Mouse (Mus musculus) testis, adult 10 weeks (tissue): ENCODE measurements around the gene Slc22a13. TPM values are rescaled to one million over a fixed set of nuclear protein-coding genes. Genes with fewer than 3 reads are reported as not detected.

Experiments
- polyA plus RNA-seq: library from polyadenylated mRNA; stranded (reverse); fragments of 350-450 nt; fragmentation: Illumina TruSeq; extraction: RNeasy Lipid Tissue Mini Kit (QIAGEN cat#74804); gene quantifications from one replicate; pipeline ENCODE4 v1.2.3, GENCODE M21; 2014; ENCODE audit warnings: low read depth, low replicate concordance

The Slc22a13 gene
- not detected for polyA plus RNA-seq

DNA sequence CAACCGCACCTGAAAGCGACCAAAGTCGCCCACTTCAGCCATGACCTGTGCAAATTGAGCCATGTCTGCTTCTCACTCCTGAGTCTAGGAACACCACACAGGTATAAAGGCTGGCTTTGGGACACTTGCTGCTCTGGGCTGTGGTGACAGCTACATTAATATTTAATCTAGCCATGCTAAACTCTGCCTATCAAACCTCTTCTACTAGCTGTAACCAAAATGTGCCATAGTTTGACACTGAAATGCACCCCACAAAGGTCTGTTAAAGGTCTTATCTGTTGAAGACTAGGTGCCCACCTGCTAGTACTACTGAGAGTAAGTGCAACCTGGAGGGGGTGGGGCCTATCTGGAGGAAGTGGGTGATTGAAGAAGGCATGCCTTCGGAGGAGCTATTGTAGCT is at the start of gene Slc22a13:
TSS of gene Slc22a13 (minus strand) at position 101 of the 400 bp plus-strand sequence.

DNA sequence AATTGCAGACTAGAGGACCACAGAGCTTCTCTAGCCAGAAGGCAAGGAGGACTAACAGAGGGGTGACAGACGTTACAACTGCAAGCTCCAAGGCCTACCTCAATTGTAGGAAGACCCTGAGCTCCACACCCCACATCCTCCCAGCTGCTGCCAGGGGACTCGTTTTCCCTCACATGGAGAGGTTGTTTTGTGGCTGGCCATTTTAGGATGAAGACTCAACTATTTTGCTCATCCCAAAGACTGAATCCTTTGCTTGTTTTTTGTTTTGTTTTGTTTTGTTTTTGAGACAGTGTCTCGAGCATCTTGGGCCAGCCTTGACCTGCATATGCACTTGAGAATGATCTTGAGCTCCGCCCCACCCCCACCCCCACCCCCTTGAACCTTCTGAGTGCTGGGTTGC is 50.0 kb downstream of the Slc22a13 start, which contains the start of gene Gm47289:
TSS of gene Gm47289 (plus strand) at position 301 of the 400 bp plus-strand sequence.

DNA sequence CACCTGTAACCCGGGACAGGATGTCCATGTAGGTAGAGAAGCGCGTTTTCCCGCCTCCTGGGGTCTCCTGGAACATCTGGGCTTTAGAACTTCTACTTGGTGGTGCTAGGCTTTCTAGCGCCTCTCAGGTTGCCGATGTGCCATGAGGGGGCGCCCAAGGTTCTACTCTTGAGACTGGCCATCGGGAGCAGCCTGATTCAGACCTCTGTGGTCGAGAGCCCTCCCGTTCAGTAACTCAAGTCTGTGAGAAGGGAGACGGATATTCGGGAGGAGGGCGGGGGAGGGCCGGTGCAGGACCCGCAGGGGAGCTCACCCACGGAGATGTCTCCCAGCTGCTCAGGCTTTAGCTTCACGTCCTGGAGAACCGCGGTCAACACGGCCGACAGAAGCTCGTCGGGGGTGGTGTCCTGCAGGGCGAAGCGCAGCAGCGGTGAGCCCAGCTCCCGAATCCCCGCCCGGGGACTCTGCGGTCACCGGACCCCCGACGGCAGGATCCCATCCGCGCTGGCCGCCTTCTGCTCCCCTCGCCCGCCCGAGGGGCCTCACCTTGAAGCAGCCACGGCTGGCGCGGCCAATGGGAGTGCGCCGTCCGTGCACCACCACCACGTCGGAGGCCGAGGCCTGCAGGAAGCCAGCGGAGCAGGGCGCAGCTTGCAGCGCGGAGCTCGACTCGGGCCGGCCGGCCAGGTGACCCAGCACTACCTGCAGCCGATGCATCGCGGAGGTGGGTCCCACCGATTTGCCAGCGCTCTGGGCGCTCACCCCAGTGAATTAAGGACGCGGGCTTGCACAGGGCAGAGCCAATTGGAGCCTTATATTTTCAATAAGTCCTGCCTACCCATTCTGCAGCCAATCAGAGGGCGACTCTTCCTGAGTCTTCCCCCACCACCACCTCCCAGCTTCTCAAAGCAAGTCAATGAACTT is 52.4 kb downstream of the Slc22a13 start, which contains the start of gene Acaa1b:
TSS of gene Acaa1b (minus strand) at position 816 of the 924 bp plus-strand sequence.

Other genes starting within 250 kb of the Slc22a13 start
- gene Vill, start 156.3 kb downstream of the Slc22a13 start, polyA plus RNA-seq, result 3.9 TPM
- gene Plcd1, start 115.6 kb downstream of the Slc22a13 start, polyA plus RNA-seq, result 0.53 TPM
- gene Dlec1, start 106.6 kb downstream of the Slc22a13 start, polyA plus RNA-seq, result 4.4 TPM
- gene Acaa1b, start 52.0 kb downstream of the Slc22a13 start, polyA plus RNA-seq, result not detected
- gene Gm47289, start 49.9 kb downstream of the Slc22a13 start, polyA plus RNA-seq, result not detected
- 13.5 TPM for gene Oxsr1, start 113.3 kb upstream of the Slc22a13 start, polyA plus RNA-seq
- gene Acaa1a, start 130.6 kb upstream of the Slc22a13 start, polyA plus RNA-seq, result 0.59 TPM
- 5.8 TPM for gene Myd88, start 132.3 kb upstream of the Slc22a13 start, polyA plus RNA-seq
- 3.6 TPM for gene Xylb, start 148.3 kb upstream of the Slc22a13 start, polyA plus RNA-seq
- gene Slc22a14, start 156.5 kb upstream of the Slc22a13 start, polyA plus RNA-seq, result 251 TPM
- 0.22 TPM for gene Acvr2b, start 193.0 kb upstream of the Slc22a13 start, polyA plus RNA-seq
- 2.8 TPM for gene Exog, start 235.8 kb upstream of the Slc22a13 start, polyA plus RNA-seq